Mouse (Mus musculus): ENCODE results near the gene Vmn1r202.
"Not testable (repeated sequence)": the region's sequence is repeated elsewhere in the genome, so short reads cannot be mapped to it uniquely, and the experiment has no call there.

Vmn1r202 gene

DNA sequence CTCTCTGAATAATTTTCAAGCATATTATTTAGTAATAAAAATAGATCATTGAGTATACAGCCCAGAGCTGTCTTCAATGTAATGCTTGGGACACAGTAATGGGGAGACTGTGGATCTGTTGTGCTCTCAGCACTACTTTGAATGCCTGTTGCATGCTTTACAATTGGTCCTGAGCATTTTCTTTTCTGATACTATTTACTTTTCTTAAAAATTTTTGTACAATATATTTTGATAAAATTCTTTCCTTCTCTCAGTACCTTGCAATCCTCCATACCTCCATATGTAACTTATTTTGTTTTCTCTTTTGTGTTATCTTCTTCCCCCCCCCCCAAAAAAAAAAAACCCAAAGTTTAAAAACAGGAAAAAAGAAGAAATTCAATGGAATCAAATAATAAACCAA is at the start of gene Vmn1r202:
TSS of gene Vmn1r202 (minus strand) at position 101 of the 400 bp plus-strand sequence.
- DNase-seq (ENCODE audit: low spot score): no peak

DNA sequence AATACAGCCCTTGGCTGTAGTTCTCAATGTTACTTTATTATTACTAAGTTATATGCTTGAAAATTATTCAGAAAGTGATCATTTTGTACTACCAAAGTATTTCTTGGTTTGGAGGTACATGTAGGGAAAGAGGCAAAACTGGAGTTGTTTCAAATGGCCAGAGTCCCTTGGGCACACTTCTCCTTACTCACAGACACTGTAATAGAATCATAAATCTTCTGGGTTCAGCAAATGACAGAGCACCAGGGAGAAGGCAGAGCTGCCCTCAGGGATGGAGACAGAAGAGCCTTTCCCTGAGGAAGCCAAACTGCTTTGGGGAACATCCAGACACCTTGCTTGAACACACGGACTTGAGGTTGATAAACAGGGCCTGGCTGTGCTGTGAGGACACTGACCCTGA is 47.7 kb upstream of the Vmn1r202 start, which contains the start of gene Vmn1r204:
TSS of gene Vmn1r204 (plus strand) at position 301 of the 400 bp plus-strand sequence.
- not testable (repeated sequence) for DNase-seq (ENCODE audit: low spot score)

DNA sequence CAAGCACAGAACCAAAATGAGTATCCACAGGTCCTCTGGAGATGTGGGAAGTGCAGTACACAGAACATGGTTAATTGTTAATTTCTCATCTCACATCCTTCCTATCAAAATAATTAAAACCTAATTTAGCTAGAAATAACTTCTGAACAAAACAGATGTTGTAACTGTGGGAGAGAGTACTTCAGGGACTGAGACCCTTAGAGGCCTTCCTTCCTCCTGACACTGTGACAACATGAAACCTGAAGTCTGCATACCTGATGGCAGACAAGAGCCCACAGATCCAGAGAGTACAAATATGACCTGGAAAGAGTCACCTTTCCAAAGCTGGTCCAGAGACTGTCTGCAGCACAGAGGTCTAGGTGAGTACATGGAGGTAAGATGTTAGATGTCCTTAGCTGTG is 12.6 kb upstream of the Vmn1r202 start, which contains the start of gene Vmn1r203:
TSS of gene Vmn1r203 (plus strand) at position 301 of the 400 bp plus-strand sequence.
- no peak for DNase-seq (ENCODE audit: low spot score)

DNA sequence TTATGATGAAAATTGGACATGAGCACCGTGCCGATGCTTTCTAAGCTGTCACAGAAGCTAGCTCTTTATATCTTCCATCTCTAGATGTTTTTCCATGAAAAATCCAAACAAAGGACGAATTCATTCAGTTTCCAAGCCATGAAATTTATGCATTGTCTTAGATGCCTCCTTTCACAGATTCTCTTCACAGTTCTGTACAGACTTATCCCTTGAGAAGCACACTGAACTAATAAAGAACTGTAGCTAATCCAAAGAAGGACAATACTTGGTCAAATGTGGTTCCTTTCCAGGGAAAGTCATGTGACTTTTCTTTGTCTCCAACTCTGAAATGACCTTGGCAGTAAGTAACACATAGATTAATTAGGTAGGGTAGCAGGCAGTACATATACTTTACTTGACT is 2.8 kb downstream of the Vmn1r202 start:
- DNase-seq (ENCODE audit: low spot score): no peak

DNA sequence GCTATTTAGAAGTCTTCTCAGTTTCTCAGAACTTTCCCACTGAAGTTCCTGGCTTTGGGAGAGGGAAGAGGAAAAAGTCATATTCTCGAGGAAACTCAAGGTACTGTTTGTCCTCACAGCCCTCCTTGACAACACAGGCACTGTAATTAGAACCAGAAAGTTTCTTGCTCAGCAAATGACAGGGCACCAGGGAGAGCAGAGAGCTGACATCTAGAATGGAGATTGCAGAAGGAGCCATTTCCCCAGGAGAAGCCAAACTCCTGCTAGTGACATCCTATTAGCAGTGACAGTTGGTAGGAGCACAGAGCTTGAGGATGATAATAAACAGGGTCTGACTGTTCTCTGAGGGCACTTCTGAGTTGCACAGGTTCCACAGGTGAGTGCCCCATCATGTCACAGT is 33.6 kb downstream of the Vmn1r202 start, which contains the start of gene Vmn1r201:
TSS of gene Vmn1r201 (plus strand) at position 301 of the 400 bp plus-strand sequence.
- no peak for DNase-seq (ENCODE audit: low spot score)

DNA sequence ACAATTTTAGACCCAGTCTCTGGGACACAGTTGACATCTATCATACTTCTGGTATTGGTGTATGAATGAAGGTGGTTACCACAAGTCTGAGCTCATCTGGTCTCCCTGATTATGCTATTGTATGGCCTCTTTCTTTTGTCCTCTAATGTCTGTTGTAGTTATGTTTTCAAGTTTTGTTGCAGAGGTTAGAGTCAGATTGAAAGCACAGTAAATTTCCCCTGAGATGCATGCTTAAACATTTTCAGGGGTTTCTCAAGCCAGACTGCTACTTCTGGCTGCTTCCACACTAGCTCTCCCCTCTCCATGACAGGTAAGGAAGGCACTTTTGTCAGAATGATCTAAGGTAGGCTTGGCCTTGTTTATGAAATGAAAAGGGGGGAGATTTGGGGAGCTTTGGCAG is 50.0 kb downstream of the Vmn1r202 start:
- no peak for DNase-seq (ENCODE audit: low spot score)
